Mouse (Mus musculus) liver, postnatal 0 days (tissue): ENCODE measurements around the gene Ankrd52.

Source experiments
- CTCF ChIP-seq: sonication (generic); IDR thresholded peaks from 2 replicates; pipeline ENCODE4 v1.5.1; 2016; ENCODE audit warnings: antibody characterized with exemption, low read depth
- EP300 ChIP-seq: IDR thresholded peaks from 2 replicates; pipeline ENCODE4 v1.6.1; 2016; ENCODE audit warnings: antibody characterized with exemption, low read depth, mild to moderate bottlenecking

GRCm38 (mm10) chr10:128338948-128339347 lies 38.0 kb upstream of the Ankrd52 start:
- TF ChIP-seq CTCF (no peak), EP300 (no peak)
